Mouse (Mus musculus) lung, adult 2 months (tissue): ENCODE data around the gene Stom.

Experiments
- CTCF ChIP-seq: fragments of 200-500 bp; IDR thresholded peaks from 2 replicates; pipeline ENCODE4 v1.5.1; 2011; ENCODE audit warnings: mild to moderate bottlenecking, low read length, control low read depth; ENCODE audit not compliant: insufficient read depth
- POLR2A ChIP-seq: fragments of 200-500 bp; IDR thresholded peaks from 2 replicates; pipeline ENCODE4 v1.6.1; 2011; ENCODE audit warnings: low read depth, mild to moderate bottlenecking, control low read depth, low read length, borderline replicate concordance; ENCODE audit errors: extremely low read depth

- TF ChIP-seq POLR2A, result no peak
- TF ChIP-seq CTCF, result peak; percentile 49; the same call in 1 of the 2 replicates
Measured at GRCm38 (mm10) chr2:35349184-35349583, 12.4 kb upstream of the Stom start.
